13 mouse cellular contexts compared by ENCODE assay signal in the genomic region with DNA sequence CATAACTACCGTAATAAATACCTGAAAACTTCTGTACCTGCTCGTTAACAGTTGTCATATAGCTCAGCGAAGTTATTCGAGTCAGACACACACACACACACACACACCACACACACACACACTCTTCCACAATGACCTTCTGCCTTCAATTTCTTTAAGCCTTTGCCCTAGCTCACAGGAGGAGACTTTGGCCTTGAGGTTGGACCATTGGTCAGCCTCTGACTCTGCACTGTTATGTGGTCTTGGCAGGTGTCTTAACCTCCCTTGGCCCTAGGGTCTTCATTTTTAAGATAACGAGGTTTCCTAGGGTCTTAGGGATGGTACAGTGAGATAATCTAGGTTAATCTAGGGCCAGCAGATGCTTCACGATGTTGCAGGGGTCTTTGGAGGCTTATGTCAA. TPM values are rescaled to one million over a fixed set of nuclear protein-coding genes. Genes with fewer than 3 reads are reported as not detected.
A peak's percentile ranks its signal among the peaks of the same experiment; 100 is the strongest.
DNase-seq lines count a peak whose midpoint lies in the region; ATAC-seq and TF ChIP-seq lines count a peak whose summit lies in the region.
"Had no signal": no experiment of that assay in that cellular context is flagged by ENCODE, and none has a peak within 500 bp of the region (broad histone marks: within the 10 kb centered on the region; RNA-seq: fewer than 3 reads in every experiment).

No protein-coding gene starts in this region.

- no peak overlapping the region for H3K9ac ChIP-seq in midbrain, embryonic 13.5 days (replicated peaks)

- peak overlapping the region; percentile 63 for H3K4me3 ChIP-seq in kidney, adult 2 months (ENCODE audit: insufficient read depth, low read depth, low read length)
- peak overlapping the region; percentile 83 for H3K4me3 ChIP-seq in E14TG2a.4 (replicated peaks; ENCODE audit: low read length)
- H3K4me3 ChIP-seq in cortical plate, adult 2 months (ENCODE audit: insufficient read depth, low read length): peak overlapping the region; percentile 32; the same call in 1 of the 2 replicates
- peak overlapping the region; percentile 56 for H3K4me3 ChIP-seq in midbrain, embryonic 13.5 days (replicated peaks)

- H3K36me3 ChIP-seq in kidney, adult 2 months (ENCODE audit: control insufficient read depth, insufficient read depth, low read length): no peaks in the 10 kb centered on the region
- no peaks in the 10 kb centered on the region for H3K36me3 ChIP-seq in E14TG2a.4 (ENCODE audit: insufficient read depth, low read length)
- H3K36me3 ChIP-seq in midbrain, embryonic 13.5 days: no peaks in the 10 kb centered on the region

- H3K27me3 ChIP-seq in kidney, adult 2 months (replicated peaks; ENCODE audit: control insufficient read depth, insufficient read depth, low read length): no peaks in the 10 kb centered on the region
- H3K27me3 ChIP-seq in E14TG2a.4 (ENCODE audit: insufficient read depth, low read length): peaks cover 34% of the 10 kb centered on the region
- H3K27me3 ChIP-seq in midbrain, embryonic 13.5 days: peaks cover 5% of the 10 kb centered on the region; the same call in 1 of the 2 replicates

- peak; percentile 78 for DNase-seq in kidney, adult 2 months
- DNase-seq in kidney, postnatal 14 days: no peak
- no peak for DNase-seq in adrenal gland, adult 8-10 months
- DNase-seq in heart, adult 18-20 months: no peak
- DNase-seq: adrenal gland, postnatal 14 days; gastrocnemius, postnatal 14 days had no signal

- H3K27ac ChIP-seq in kidney, adult 2 months (ENCODE audit: insufficient read depth, low read depth, low read length): peak overlapping the region; percentile 96
- no peak overlapping the region for H3K27ac ChIP-seq in cortical plate, adult 2 months (ENCODE audit: insufficient read depth, low read length)
- H3K27ac ChIP-seq in midbrain, embryonic 13.5 days: no peak overlapping the region
- H3K27ac ChIP-seq: macrophage had no signal

- H3K9me3 ChIP-seq in E14TG2a.4 (ENCODE audit: low read length): no peaks in the 10 kb centered on the region
- no peaks in the 10 kb centered on the region for H3K9me3 ChIP-seq in midbrain, embryonic 13.5 days

- H3K4me2 ChIP-seq in midbrain, embryonic 13.5 days (replicated peaks): peak overlapping the region; percentile 82

- H3K4me1 ChIP-seq in kidney, adult 2 months (ENCODE audit: control insufficient read depth, insufficient read depth, low read length): peaks cover 9% of the 10 kb centered on the region
- H3K4me1 ChIP-seq in E14TG2a.4 (replicated peaks; ENCODE audit: low read depth, low read length): peaks cover 18% of the 10 kb centered on the region
- peaks cover 4% of the 10 kb centered on the region; the same call in 1 of the 2 replicates for H3K4me1 ChIP-seq in cortical plate, adult 2 months (ENCODE audit: control insufficient read depth, insufficient read depth, low read length)
- peaks cover 15% of the 10 kb centered on the region for H3K4me1 ChIP-seq in midbrain, embryonic 13.5 days (replicated peaks)

- no peak for ATAC-seq in midbrain, embryonic 13.5 days
- ATAC-seq: inflammation-experienced regulatory T-cells, adult 6 months had no signal

- TF ChIP-seq CTCF in kidney, adult 2 months (conservative IDR thresholded peaks at IDR 0.05; ENCODE audit: insufficient read depth, insufficient read length, low read depth, low read length): no peak
- TF ChIP-seq CTCF in E14TG2a.4 (conservative IDR thresholded peaks at IDR 0.05; ENCODE audit: low read length): no peak
- no peak for TF ChIP-seq CTCF in cortical plate, adult 2 months (IDR thresholded peaks at IDR 0.05; ENCODE audit: extremely low read depth, insufficient read depth, low read length)

- no peak for TF ChIP-seq POLR2A in kidney, adult 2 months (IDR thresholded peaks at IDR 0.05; ENCODE audit: low read depth, low read length)
- no peak for TF ChIP-seq POLR2A in cortical plate, adult 2 months (IDR thresholded peaks at IDR 0.05; ENCODE audit: extremely low read depth, insufficient read depth, low read length)

- WGBS in kidney, adult 2 months: 71% methylated on average over 6 of the region's 6 CpGs
- WGBS in midbrain, embryonic 13.5 days: 87% methylated on average over 6 of the region's 6 CpGs

RNA-seq across cellular contexts. Expression of a gene that starts 1.0 kb away (rescaled TPM):
- polyA plus RNA-seq in kidney, adult 2 months (2012; rRNA removed): 387 and 411 TPM in 2 replicates
- 25.2 and 26.3 TPM in 2 replicates for polyA plus RNA-seq in cortical plate, adult 2 months (2012; rRNA removed)
- 23.0 TPM in 2 replicates for polyA plus RNA-seq in midbrain, embryonic 13.5 days (2015; fragmentation: Nextera tagmentation; extraction: Ambion mirVana)
- 1 to 10 TPM; 1.0 to 3.0 (median 1.8) TPM for total RNA-seq in adrenal gland, adult 8-10 months (2022)
- total RNA-seq in heart, adult 18-20 months (2021): under 1 TPM; 0.59 to 0.84 TPM
- total RNA-seq: CH12.LX had no signal
- polyA plus RNA-seq: inflammation-experienced regulatory T-cells, adult 6 months; macrophage had no signal

RNA-seq across cellular contexts. Expression of a gene that starts 15.8 kb away (rescaled TPM):
- 346 and 372 TPM in 2 replicates for polyA plus RNA-seq in kidney, adult 2 months (2012; rRNA removed)
- 183 and 209 TPM in 2 replicates for polyA plus RNA-seq in cortical plate, adult 2 months (2012; rRNA removed)
- 108 and 129 TPM in 2 replicates for polyA plus RNA-seq in midbrain, embryonic 13.5 days (2015; fragmentation: Nextera tagmentation; extraction: Ambion mirVana)
- 100 to 1,000 TPM; 129 to 211 (median 186) TPM for total RNA-seq in adrenal gland, adult 8-10 months (2022)
- 10 to 100 TPM; 84.3 to 84.7 TPM for total RNA-seq in heart, adult 18-20 months (2021)

RNA-seq across cellular contexts. Expression of a gene that starts 23.1 kb away (rescaled TPM):
- 1,147 and 1,266 TPM in 2 replicates for polyA plus RNA-seq in kidney, adult 2 months (2012; rRNA removed)
- 24.9 and 29.0 TPM in 2 replicates for polyA plus RNA-seq in cortical plate, adult 2 months (2012; rRNA removed)
- 5.6 and 6.8 TPM in 2 replicates for polyA plus RNA-seq in midbrain, embryonic 13.5 days (2015; fragmentation: Nextera tagmentation; extraction: Ambion mirVana)
- total RNA-seq in adrenal gland, adult 8-10 months (2022): 10 to 100 TPM; 60.9 to 74.4 (median 69.4) TPM
- total RNA-seq in heart, adult 18-20 months (2021): 10 to 100 TPM; 27.1 to 28.5 TPM

RNA-seq across cellular contexts. Expression of a gene that starts 24.1 kb away (rescaled TPM):
- polyA plus RNA-seq in kidney, adult 2 months (2012; rRNA removed): 0.16 and 0.22 TPM in 2 replicates
- polyA plus RNA-seq in cortical plate, adult 2 months (2012; rRNA removed): 0.23 and 0.30 TPM in 2 replicates
- not detected in 2 replicates for polyA plus RNA-seq in midbrain, embryonic 13.5 days (2015; fragmentation: Nextera tagmentation; extraction: Ambion mirVana)
- total RNA-seq in adrenal gland, adult 8-10 months (2022): 1 to 10 TPM; 1.0 to 2.5 (median 1.4) TPM
- 1 to 10 TPM; 1.5 to 2.8 TPM for total RNA-seq in heart, adult 18-20 months (2021)
- total RNA-seq: CH12.LX had no signal
- polyA plus RNA-seq: inflammation-experienced regulatory T-cells, adult 6 months; macrophage; neural tube, embryonic 11.5 days had no signal

RNA-seq across cellular contexts. Expression of a gene that starts 31.1 kb away (rescaled TPM):
- 55.6 and 63.8 TPM in 2 replicates for polyA plus RNA-seq in kidney, adult 2 months (2012; rRNA removed)
- polyA plus RNA-seq in cortical plate, adult 2 months (2012; rRNA removed): 2.7 and 3.1 TPM in 2 replicates
- polyA plus RNA-seq in midbrain, embryonic 13.5 days (2015; fragmentation: Nextera tagmentation; extraction: Ambion mirVana): 14.1 and 16.6 TPM in 2 replicates
- 10 to 100 TPM; 48.7 to 62.4 (median 51.8) TPM for total RNA-seq in adrenal gland, adult 8-10 months (2022)
- 10 to 100 TPM; 14.2 to 16.9 TPM for total RNA-seq in heart, adult 18-20 months (2021)

Comparison
In these comparisons a context has a peak if more than half of its experiments do, and no peak if none do; other contexts are left out.
1. H3K4me3 ChIP-seq: peak in every context shown above with its lines; median percentile 83 in E14TG2a.4; 63 in kidney, adult 2 months; 56 in midbrain, embryonic 13.5 days; 32 in cortical plate, adult 2 months.
2. RNA of a gene that starts 1.0 kb away (polyA plus RNA-seq): 387 to 411 TPM in kidney, adult 2 months; 25.2 to 26.3 TPM in cortical plate, adult 2 months and 23.0 TPM in midbrain, embryonic 13.5 days; every median in the first group is over 10 times any median in the second.
3. RNA of a gene that starts 23.1 kb away (polyA plus RNA-seq): 1,147 to 1,266 TPM in kidney, adult 2 months; 24.9 to 29.0 TPM in cortical plate, adult 2 months and 5.6 to 6.8 TPM in midbrain, embryonic 13.5 days; every median in the first group is over 10 times any median in the second.